Mouse (Mus musculus) cerebellum, adult 2 months (tissue): Measurements from ENCODE around the gene Aldh1l1.

Experiments
- CTCF ChIP-seq: fragments of 200-500 bp; IDR thresholded peaks from 2 replicates; pipeline ENCODE4 v1.5.1; 2011; ENCODE audit warnings: low read depth, mild to moderate bottlenecking, control low read depth, low read length, moderate library complexity, borderline replicate concordance; ENCODE audit not compliant: insufficient read depth
- POLR2A ChIP-seq: fragments of 200-500 bp; IDR thresholded peaks from 2 replicates; pipeline ENCODE4 v1.6.1; 2011; ENCODE audit warnings: low read length, control low read depth, borderline replicate concordance; ENCODE audit not compliant: insufficient read depth

DNA sequence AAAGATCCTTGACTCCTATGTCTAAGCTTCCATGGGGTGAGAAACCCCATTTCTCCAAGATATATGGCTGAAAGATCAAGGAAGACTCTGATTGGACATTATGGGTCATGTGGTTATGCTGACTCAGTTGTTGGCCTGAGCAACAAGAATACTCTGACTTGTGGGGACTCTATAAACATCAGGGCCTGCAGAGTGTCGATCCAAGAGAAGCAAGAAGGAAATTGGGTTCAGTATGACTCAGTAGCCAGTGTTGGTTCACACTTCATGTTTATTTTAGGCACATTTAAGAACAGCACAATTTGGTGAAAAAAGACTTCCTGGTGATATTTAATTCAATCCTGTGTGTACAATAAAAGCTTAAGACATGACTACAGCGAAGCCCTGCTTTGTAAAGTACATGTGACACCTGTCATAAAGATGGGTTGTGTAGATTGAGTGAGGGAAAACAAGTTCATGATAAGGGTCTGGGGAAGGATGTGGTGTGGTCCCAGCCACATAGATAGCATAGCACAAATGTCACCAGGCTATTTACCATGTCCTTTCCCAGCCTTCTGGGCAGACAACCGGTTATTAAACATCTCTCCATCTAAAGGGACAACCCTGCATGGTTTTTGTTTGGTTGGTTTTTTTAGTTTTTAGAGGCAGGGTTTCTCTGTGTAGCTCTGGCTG, 74.3 kb downstream of the Aldh1l1 start:
- TF ChIP-seq CTCF, result no peak
- TF ChIP-seq POLR2A, result no peak
